Comparison of ENCODE assay signal across 23 mouse cellular contexts in genomic region chr4:59327986-59328385, GRCm38 (mm10).
DNase-seq lines count a peak whose midpoint lies in the region; TF ChIP-seq lines count a peak whose summit lies in the region.
"Had no signal": no experiment of that assay in that cellular context is flagged by ENCODE, and none has a peak within 500 bp of the region (broad histone marks: within the 10 kb centered on the region; RNA-seq: fewer than 3 reads in every experiment).

No protein-coding gene starts in this region.

- TF ChIP-seq POLR2A in MEL (IDR thresholded peaks at IDR 0.05; ENCODE audit: control insufficient read depth in 1 of 2, insufficient read depth in 1 of 2, low read depth in 1 of 2, low read length in 2 of 2, poor library complexity in 1 of 2): no peak

- H3K27me3 ChIP-seq in MEL (ENCODE audit: control insufficient read depth in 1 of 2, insufficient read depth in 2 of 2, low read length in 2 of 2): no peaks in the 10 kb centered on the region
- H3K27me3 ChIP-seq: CH12.LX; embryonic facial prominence, embryonic 12.5 days; forebrain, embryonic 13.5 days; forebrain, embryonic 15.5 days had no signal

- H3K9ac ChIP-seq in MEL (ENCODE audit: control insufficient read depth, low read depth, low read length, poor library complexity, severe bottlenecking): no peak overlapping the region
- H3K9ac ChIP-seq: embryonic facial prominence, embryonic 12.5 days; forebrain, embryonic 13.5 days; forebrain, embryonic 15.5 days; forebrain, postnatal 0 days had no signal

- DNase-seq in heart, adult 11 months: peak; percentile 25
- no peak for DNase-seq in heart, adult 9 months (ENCODE audit: low spot score in 2 of 2)
- DNase-seq in CD4-positive helper T cell, adult 2 months (ENCODE audit: low read depth, low spot score): peak; percentile 28
- DNase-seq in MEL (ENCODE audit: low read depth, low spot score): no peak
- peak; percentile 25 for DNase-seq in induced T-regulatory cell, adult 2 months (ENCODE audit: low read depth)
- no peak for DNase-seq in frontal cortex, adult 2 months (ENCODE audit: extremely low spot score in 1 of 2, low spot score in 1 of 2)
- no peak for DNase-seq in retina, postnatal 1 day
- DNase-seq in thymus, postnatal 4 days: no peak
- DNase-seq: adrenal gland, adult 8-10 months; adrenal gland, postnatal 14 days; adrenal gland, postnatal 36 days; cerebellum, adult 11-12 months; cerebellum, adult 2 months; cerebellum, adult 9-10 months; cerebellum, postnatal 10 days; cerebellum, postnatal 25 days; embryo, embryonic 11 days; forebrain, postnatal 0 days had no signal

- no peak for TF ChIP-seq RAD21 in MEL (IDR thresholded peaks at IDR 0.05; ENCODE audit: low read depth, low read length)

- TF ChIP-seq CTCF in MEL (IDR thresholded peaks at IDR 0.05 in 2 of 3, conservative IDR thresholded peaks at IDR 0.05 in 1 of 3; ENCODE audit: control insufficient read depth in 1 of 3, insufficient read depth in 1 of 3, low read depth in 2 of 3, low read length in 3 of 3, poor library complexity in 1 of 3, severe bottlenecking in 1 of 3): no peak

- TF ChIP-seq EP300 in MEL (IDR thresholded peaks at IDR 0.05; ENCODE audit: low read depth in 1 of 2, low read length in 2 of 2): no peak

- H3K4me1 ChIP-seq in MEL (ENCODE audit: control insufficient read depth in 1 of 2, insufficient read depth in 2 of 2, low read length in 2 of 2): peaks cover 18 to 36% of the 10 kb centered on the region in 2 experiments

- no peak overlapping the region for H3K4me3 ChIP-seq in MEL (ENCODE audit: control insufficient read depth in 1 of 2, insufficient read depth in 1 of 2, low read depth in 2 of 2, low read length in 2 of 2)
- H3K4me3 ChIP-seq: embryonic facial prominence, embryonic 12.5 days; forebrain, embryonic 13.5 days; forebrain, embryonic 15.5 days had no signal

- H3K27ac ChIP-seq in MEL (ENCODE audit: control insufficient read depth, low read depth, low read length): no peak overlapping the region
- H3K27ac ChIP-seq: embryonic facial prominence, embryonic 12.5 days; forebrain, embryonic 13.5 days; forebrain, embryonic 15.5 days had no signal

- peaks cover 14 to 33% of the 10 kb centered on the region in 2 experiments for H3K36me3 ChIP-seq in MEL (ENCODE audit: control insufficient read depth in 1 of 2, insufficient read depth in 2 of 2, low read length in 2 of 2)
- H3K36me3 ChIP-seq: embryonic facial prominence, embryonic 12.5 days; forebrain, embryonic 15.5 days had no signal

- no peaks in the 10 kb centered on the region for H3K79me2 ChIP-seq in MEL (ENCODE audit: control insufficient read depth, insufficient read depth, low read length, poor library complexity)

- no peaks in the 10 kb centered on the region for H3K9me3 ChIP-seq in MEL (replicated peaks; ENCODE audit: insufficient read depth, low read length)
- H3K9me3 ChIP-seq: embryonic facial prominence, embryonic 12.5 days; forebrain, embryonic 13.5 days; forebrain, embryonic 15.5 days; G1E had no signal

TF ChIP-seq in MEL, 35 proteins besides CTCF, POLR2A, EP300 and RAD21:
- TF ChIP-seq MAX (IDR thresholded peaks at IDR 0.05; ENCODE audit: low read length) (no peak), KAT2A (conservative IDR thresholded peaks at IDR 0.05; ENCODE audit: low read depth, low read length) (no peak), TBP (IDR thresholded peaks at IDR 0.05; ENCODE audit: low read depth, low read length) (no peak), HCFC1 (IDR thresholded peaks at IDR 0.05; ENCODE audit: low read depth, low read length) (no peak), ZNF384 (IDR thresholded peaks at IDR 0.05; ENCODE audit: low read depth, low read length) (peak; percentile 54)

Comparison
In these comparisons a context has a peak if more than half of its experiments do, and no peak if none do; other contexts are left out.
1. DNase-seq: peak in heart, adult 11 months (single experiment), CD4-positive helper T cell, adult 2 months (single experiment) and induced T-regulatory cell, adult 2 months (single experiment); none in heart, adult 9 months (0 of 2), MEL (single experiment), frontal cortex, adult 2 months (0 of 2), retina, postnatal 1 day (single experiment) and thymus, postnatal 4 days (single experiment).